Mouse (Mus musculus) small intestine, adult 2 months (tissue): Measurements from ENCODE around the gene Ddt.

ENCODE experiments used
- CTCF ChIP-seq: fragments of 200-500 bp; IDR thresholded peaks from 2 replicates; pipeline ENCODE4 v1.5.1; 2012; ENCODE audit warnings: low read depth, mild to moderate bottlenecking, control low read depth, inconsistent platforms, low read length, moderate library complexity, mixed read lengths; ENCODE audit not compliant: insufficient replicate concordance, insufficient read length; ENCODE audit errors: extremely low read depth
- POLR2A ChIP-seq: fragments of 200-500 bp; IDR thresholded peaks from 2 replicates; pipeline ENCODE4 v1.6.1; 2012; ENCODE audit warnings: low read depth, mild to moderate bottlenecking, control low read depth, inconsistent platforms, low read length, moderate library complexity

- TF ChIP-seq POLR2A, result no peak
- peak; percentile 85; the same call in 1 of the 2 replicates for TF ChIP-seq CTCF
Observed at GRCm38 (mm10) chr10:75764519-75765473, 8.4 kb downstream of the Ddt start.
